Mouse (Mus musculus): ENCODE data around the gene Gzmd.
"Not testable (repeated sequence)": the region's sequence is repeated elsewhere in the genome, so short reads cannot be mapped to it uniquely, and the experiment has no call there.

Gene Gzmd

GRCm38 (mm10) chr14:56132508-56132907, at the start of gene Gzmd:
Gene Gzmd, minus strand, starts transcription at chr14:56132608.
- not testable (repeated sequence) for DNase-seq (ENCODE audit: low spot score in 2 of 2)

GRCm38 (mm10) chr14:56177651-56178050, 45.2 kb upstream of the Gzmd start:
- peak in 1 of 2 experiments; percentile 25 for DNase-seq (ENCODE audit: low spot score in 2 of 2)

- DNase-seq (ENCODE audit: low spot score in 2 of 2) = no peak
These were observed 42.1 kb upstream of the Gzmd start, which contains the start of gene Gzmn for GRCm38 (mm10) chr14:56174499-56174898. Gene Gzmn, minus strand, starts transcription at chr14:56174599.

- DNase-seq (ENCODE audit: low spot score in 2 of 2) = no peak
These were observed 41.0 kb upstream of the Gzmd start for GRCm38 (mm10) chr14:56173396-56173795.

GRCm38 (mm10) chr14:56172744-56173143, 40.3 kb upstream of the Gzmd start:
- no peak for DNase-seq (ENCODE audit: low spot score in 2 of 2)

DNA sequence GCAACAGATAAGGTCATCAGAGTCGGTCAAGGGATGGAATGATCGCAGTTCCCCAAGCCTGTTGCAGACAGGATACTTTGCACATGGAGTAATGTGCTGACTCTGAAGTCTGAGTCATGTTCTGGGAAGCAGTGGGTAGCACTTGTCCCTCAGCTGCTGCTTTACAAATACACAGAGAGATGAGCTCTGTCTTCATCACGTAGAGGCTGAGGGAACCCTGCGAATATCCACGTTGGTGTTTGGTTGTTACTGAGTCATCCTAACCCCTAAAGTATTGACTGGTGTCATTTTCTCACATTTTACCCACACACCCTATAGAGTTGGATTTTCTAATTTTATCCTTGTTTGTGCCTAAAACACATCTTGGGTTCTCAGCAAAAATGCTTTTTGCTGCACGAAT, 35.6 kb upstream of the Gzmd start:
- peak; percentile 28 to 41 for DNase-seq (ENCODE audit: low spot score in 2 of 2)

GRCm38 (mm10) chr14:56162109-56162508, 29.7 kb upstream of the Gzmd start:
- no peak for DNase-seq (ENCODE audit: low spot score in 2 of 2)

DNA sequence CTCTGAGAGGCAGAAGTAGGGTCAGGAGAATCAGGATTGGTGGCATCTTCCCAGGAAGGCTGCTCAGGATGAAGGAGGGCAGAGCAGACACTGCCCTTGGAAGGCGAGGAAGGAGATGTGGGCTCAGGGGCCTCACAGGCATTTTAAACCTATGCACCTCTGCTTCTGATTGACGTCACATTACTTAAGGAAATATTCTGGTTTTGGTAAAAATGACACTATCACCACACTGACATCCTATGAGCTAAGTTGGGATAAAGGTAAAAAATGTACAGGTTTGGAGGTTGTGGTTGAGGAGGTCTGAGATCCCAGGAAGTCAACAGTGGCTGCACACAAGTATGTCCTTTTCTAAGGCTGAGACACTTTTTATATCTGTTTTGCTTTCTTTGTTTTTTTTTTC, 27.1 kb upstream of the Gzmd start, which contains the start of gene Gzmg:
Gene Gzmg, minus strand, starts transcription at position 101 of the 400 bp plus-strand sequence.
- not testable (repeated sequence) for DNase-seq (ENCODE audit: low spot score in 2 of 2)

DNA sequence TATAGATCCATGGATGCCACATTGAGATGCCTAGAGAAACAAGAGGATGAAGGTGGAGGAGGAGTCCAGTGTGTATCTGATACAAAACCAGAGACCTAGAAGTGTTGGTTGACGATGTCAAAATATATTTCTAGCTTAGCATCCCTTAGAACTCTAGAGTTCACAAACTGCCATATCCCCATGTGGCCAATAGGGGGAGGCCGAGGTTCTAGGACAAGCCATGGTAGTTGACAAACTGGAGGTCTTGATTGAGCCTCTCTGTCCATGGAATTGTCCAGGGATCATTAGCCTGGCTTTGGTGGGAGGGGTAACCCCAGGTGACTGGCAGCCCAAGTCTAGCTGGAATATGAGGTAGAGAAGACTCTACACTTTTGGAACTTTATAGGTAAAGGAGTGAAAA, 22.9 kb upstream of the Gzmd start:
- DNase-seq (ENCODE audit: low spot score in 2 of 2) = no peak

GRCm38 (mm10) chr14:56133675-56134074, 1.3 kb upstream of the Gzmd start:
- DNase-seq (ENCODE audit: low spot score in 2 of 2) = not testable (repeated sequence)

- no peak for DNase-seq (ENCODE audit: low spot score in 2 of 2)
These were observed 4.1 kb downstream of the Gzmd start for GRCm38 (mm10) chr14:56128341-56128740.

DNA sequence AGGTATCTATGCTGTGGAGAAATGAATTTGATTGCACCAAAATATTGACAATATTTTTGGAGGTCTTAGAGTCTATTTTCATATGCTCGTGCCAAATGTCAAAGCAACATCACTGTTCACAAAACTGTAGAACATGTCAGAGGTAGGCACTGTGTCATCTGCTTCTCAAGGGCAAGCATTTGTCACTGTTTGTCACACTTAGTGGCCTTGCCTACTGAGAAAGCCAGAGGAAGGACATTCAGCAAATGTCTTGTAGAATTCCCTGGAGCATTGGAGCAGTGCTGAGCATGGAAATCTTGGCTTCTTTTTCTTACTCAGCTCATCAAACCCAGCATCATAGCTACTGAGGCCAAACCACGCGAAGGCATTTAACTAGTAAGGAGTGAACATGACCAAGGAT, 8.9 kb downstream of the Gzmd start:
- DNase-seq (ENCODE audit: low spot score in 2 of 2) = no peak

DNA sequence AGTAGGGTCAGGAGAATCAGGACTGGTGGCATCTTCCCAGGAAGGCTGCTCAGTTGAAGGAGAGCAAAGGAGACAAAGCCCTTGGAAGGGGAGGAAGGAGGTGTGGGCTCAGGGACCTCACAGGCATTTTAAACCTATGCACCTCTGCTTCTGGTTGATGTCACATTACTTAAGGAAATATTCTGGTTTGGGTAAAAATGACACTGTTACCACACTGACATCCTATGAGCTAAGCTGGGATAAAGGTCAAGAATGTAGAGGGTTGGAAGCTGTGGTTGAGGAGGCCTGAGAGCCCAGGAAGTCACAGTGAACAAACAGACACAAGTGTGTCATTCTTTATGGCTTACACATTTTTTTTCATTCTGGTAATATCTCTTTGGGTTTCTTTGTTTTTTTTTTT, 11.9 kb downstream of the Gzmd start, which contains the start of gene Gzme:
Gene Gzme, minus strand, starts transcription at position 101 of the 400 bp plus-strand sequence.
- DNase-seq (ENCODE audit: low spot score in 2 of 2) = no peak

GRCm38 (mm10) chr14:56115531-56116310, 16.7 kb downstream of the Gzmd start:
- DNase-seq (ENCODE audit: low spot score in 2 of 2) = not testable (repeated sequence)

DNA sequence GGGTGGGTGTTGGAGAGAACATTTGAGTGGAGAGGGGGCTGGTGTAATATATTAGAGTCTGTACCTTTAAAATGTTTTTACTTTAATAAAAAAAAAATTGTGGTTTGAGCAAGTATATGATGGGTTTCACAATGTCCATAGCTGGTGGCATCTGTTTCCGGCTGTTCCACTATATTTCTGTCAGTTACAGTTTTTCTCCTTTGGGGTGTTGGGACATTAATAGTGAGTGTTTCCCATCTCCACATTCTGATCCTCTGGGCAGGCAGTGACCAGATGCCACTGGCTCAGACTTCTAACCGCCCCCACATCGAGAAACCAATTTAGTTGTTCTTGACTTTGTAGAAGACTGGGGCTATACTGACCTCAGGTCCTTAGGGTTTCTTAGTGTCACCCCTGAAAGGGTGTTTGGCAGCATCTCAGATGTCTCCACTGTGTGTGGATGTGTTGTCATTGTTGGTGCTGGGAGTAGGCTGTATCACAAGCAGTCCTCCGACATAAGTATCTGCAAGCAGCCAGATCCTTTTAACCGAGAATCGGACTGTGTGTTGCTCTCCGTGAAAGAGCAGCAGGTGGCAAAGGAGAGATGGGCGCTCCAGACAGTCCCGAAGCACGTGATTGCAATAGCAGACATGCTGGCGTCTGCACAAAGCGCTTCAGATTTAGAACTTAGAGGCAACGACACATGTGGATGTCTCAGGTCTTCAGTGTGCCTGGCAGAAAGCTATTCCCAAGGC, 26.8 kb downstream of the Gzmd start:
- no peak for DNase-seq (ENCODE audit: low spot score in 2 of 2)

GRCm38 (mm10) chr14:56105016-56105415, 27.4 kb downstream of the Gzmd start:
- no peak for DNase-seq (ENCODE audit: low spot score in 2 of 2)

- no peak for DNase-seq (ENCODE audit: low spot score in 2 of 2)
These were observed 29.0 kb downstream of the Gzmd start for GRCm38 (mm10) chr14:56103452-56103851.

- no peak for DNase-seq (ENCODE audit: low spot score in 2 of 2)
These were observed 30.0 kb downstream of the Gzmd start, which contains the start of gene Ctsg for GRCm38 (mm10) chr14:56102386-56102785. Gene Ctsg, minus strand, starts transcription at chr14:56102574.

- DNase-seq (ENCODE audit: low spot score in 2 of 2) = no peak
These were observed 33.5 kb downstream of the Gzmd start for GRCm38 (mm10) chr14:56098940-56099339.

DNA sequence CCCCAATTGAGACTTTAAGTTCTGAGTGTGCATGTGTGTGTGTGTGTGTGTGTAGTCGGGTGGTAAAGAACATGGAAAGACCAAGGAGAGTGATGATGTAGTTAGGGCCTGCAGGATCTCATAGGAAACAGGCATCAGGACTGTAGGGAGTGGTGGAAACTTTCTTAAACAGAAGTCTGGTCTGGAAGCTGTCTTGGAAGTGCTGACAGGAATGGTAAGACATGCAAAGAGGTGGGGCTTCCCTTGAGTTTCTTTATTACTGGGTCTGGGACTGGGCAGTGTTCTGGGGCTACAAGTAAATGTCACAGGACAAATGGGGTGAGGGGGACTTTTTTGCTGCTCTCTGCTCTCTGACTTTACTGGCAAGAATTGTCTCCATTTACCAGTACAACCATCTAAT, 34.8 kb downstream of the Gzmd start:
- no peak for DNase-seq (ENCODE audit: low spot score in 2 of 2)

- no peak for DNase-seq (ENCODE audit: low spot score in 2 of 2)
These were observed 39.1 kb downstream of the Gzmd start for GRCm38 (mm10) chr14:56093353-56093752.

DNA sequence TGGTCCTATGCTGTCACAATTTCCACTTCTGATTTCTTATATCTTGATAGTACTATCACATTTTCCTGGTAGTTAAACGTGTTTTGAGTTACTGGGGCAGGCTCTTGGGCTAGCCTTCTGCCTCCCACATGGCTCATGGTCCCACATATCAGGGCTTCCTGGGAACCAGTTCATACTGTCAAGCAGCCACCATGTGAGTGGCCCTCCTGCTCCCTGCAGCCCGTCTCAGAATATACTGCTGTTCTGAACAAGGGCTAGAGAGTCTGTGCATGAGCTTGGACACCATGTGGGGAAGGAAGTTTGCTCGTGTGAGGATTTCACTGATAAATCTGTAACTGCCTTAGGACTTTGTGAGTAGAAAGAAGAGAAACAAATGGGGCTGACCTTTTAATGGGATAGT, 45.7 kb downstream of the Gzmd start:
- DNase-seq (ENCODE audit: low spot score in 2 of 2) = no peak

DNA sequence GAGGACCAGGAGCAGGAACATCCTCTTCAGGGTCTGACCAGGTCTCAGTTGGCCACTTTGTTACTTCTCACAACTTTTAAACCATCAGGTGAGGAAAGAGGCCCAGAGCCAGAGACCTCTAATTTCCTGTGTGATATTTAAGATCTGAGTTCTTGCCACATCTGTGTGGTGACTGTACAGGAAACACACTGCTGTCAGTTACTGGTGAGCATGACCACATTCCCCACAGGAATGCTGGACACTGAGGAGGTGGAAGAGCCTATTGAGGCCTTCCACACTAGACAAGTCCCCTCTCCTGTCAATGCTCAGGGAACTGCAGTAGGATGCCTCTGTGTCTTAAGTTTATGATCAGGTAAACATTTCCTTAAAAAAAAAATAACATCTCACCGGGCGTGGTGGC, 47.2 kb downstream of the Gzmd start, which contains the start of gene Mcpt8:
Gene Mcpt8, minus strand, starts transcription at position 107 of the 400 bp plus-strand sequence.
- DNase-seq (ENCODE audit: low spot score in 2 of 2) = no peak
